Mouse (Mus musculus) A20 (cell line): ENCODE data around the gene Lrrc8d.

Experiments used
- DNase-seq: peaks from one replicate; pipeline ENCODE4 v3.0.0-alpha.2; 2011; ENCODE audit warnings: low read depth, low spot score

Gene Lrrc8d

DNA sequence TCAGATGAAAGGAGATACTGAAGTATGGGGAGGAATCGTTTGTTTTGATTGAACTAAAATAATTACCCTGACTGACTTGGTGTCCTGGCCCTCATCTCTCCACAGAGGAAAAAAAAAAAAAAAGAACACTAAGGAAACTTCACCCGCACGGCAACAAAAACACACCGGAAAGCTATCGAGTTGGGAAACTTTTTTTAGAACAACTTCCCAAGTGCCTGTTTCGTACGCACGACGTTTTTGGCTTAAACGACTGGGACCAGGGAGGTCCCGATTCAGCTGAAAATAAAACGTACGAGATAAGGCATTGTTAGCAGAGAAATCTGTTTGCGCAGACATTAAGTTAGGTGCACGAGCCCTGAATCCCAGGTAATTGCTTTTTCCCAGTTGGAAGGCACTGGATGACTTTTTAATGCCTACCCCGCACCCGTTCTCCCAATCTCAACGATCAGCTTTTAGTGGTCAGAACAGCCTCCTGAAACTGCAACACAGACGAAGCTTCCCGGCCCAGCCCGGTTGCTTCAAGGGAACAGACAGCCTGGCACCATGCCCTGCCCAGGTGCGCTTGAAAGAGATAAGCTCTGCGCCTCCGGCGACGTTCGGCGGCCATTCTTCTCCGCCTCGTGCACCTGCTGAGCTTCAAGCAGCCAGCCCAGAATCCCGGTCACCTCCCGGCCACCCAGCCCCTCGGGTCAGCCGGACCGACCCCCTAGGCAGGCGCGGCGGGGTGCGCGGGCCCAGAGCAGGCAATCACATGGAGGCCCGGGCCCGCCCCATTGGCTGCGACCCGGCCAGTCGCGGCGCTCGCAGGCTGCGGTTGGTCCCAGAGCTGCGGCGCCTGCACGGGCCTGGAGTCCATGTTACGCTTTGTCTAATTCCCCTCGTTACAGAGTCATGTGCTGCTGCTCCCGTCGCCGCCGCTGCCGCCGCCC is at the start of gene Lrrc8d:
Lrrc8d (plus strand) TSS at position 829 of the 929 bp plus-strand sequence.
- DNase-seq: peak; percentile 93

DNA sequence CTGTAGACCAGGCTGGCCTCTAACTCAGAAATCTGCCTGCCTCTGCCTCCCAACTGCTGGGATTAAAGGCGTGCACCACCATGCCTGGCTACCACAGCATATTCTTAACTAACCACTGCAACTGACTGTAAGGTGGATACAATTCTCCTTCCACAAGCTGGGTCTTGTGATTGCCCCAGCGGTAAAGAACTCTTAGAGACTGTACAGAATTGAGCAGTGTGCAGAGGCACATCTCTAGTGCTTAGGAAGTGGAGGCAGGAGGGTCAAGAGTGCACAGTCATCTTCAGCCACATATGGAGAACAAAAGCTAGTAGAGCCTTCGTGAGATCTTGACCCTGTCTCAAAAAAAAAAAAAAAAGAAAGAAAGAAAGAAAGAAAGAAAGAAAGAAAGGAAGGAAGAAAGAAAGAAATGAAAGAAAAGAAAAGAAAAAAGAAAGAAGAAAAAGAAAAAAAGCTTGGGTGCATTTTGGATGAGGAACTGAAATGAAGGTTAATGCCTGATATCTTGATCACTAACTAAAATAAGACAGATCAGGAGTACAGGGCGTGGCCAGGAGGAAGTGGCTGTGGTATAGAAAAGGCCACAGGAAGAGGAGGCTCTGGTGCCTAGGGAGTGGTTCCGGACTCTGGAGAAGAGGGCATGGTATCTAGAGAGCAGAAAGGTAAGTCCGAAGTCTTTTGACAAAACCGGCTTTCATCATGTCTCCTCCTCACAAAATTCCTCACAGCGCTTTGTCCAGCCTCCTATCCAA is 48.9 kb upstream of the Lrrc8d start:
- DNase-seq: no peak

DNA sequence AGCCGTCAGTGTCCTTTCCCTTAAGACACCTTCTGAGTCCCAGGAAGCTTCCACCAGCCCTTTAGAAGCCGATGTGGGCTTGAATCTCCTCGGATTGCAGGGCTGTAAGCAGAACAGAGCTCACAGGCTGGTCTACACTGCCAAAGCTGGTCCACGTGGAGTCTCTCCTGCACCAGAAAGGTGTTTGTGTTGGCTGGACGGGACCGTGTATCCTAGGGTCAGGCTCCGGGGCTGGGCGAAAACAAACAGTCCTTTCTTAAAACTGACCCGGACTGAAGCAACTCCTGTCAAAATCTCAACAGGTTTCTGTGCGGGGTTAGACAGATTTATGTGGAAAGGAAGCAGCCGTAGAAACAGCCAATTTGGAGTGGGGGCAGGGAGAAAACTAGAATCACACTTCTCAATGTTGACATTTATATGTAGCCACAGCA is 48.2 kb upstream of the Lrrc8d start:
- DNase-seq: no peak

GRCm38 (mm10) chr5:105654237-105655063 is 45.3 kb upstream of the Lrrc8d start:
- DNase-seq: peak; percentile 72

DNA sequence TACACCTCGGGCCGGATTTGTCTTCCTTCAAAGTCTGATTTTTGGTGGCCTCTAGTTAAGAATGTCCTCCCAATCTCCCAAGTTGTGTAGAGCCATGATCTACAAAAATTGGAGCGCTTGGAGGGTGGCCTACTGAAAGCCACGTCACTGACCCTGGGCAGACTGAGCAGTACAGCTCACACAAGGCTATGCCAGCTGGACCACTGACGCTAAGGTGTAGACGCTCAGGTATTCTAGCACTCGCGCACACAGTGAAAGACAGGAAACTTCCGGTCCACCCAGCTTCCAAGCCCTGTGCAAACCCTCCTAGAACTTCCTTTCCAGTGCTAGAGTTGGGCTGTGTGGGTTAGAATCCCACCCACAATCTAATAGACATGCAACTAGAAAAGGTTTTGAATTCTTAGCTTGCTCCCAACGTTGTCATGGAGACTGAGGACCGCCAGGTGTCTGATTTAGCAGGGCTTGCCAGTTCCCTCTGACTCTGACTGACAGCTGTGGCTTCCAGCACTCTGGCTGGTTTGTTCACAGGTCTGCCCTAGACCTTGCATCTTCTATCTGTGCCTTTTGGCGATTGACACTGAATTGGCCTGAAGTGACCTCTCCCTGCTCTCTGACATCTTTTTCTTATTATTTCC is 44.6 kb upstream of the Lrrc8d start:
- DNase-seq: peak; percentile 22

DNA sequence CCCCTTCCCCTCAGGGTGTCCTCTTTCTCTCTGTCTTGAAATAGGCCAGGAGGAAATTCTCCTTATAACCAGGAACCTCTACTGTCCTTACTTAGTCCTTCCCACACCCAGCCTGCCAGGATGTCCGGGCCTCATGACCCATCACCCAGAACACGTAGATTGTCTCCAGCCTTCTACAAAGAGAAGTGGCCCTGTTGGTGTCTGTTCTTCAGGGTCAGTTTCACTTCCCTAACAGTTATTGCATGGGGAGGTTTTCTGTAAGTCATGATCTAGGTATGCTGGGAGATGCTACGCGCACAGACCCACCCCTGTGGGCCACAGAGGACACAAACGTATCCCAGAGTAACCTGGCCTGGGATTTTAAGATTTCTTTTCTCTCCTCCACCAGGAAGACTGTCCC is 37.9 kb upstream of the Lrrc8d start:
- peak; percentile 80 for DNase-seq

DNA sequence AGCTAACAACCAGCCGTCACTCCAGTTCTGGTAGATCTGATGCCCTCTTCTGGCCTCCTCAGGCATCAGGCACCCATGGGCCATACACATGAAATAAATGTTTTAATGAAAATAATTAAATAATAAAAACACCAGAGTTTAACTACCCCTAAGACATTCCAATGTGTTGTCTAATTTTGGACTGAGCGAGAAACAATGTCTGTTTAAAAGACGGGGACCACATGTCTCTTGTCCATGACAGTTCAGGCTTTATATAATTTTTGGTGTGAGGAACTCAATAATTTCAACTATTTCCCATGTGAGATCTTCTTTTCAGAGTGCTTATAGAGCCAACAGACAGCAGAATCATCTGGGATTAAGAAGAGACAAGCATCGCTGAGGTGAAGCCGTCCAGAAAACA is 32.8 kb upstream of the Lrrc8d start:
- DNase-seq: no peak

DNA sequence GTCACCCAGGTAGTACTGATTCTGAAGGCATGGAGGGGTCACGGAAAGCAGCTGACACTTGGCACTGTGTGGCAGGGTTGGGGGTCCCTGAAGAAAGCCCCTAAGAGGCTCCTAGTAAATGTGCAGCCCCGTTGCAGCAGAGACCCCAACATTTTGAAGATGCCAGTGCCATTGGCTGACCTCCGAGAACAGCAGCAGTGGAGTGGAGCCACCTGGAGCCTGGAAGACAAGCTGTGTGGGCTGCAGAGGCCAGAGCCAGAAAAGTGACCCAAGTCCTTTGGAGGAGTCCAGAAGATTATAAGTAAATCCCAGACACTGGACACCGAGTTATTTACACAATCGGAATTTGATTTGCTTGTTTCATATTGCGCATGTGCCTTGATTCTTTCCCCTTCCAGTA is 32.4 kb upstream of the Lrrc8d start:
- no peak for DNase-seq

- DNase-seq: no peak
Observed at GRCm38 (mm10) chr5:105669086-105669485, 30.7 kb upstream of the Lrrc8d start.

DNA sequence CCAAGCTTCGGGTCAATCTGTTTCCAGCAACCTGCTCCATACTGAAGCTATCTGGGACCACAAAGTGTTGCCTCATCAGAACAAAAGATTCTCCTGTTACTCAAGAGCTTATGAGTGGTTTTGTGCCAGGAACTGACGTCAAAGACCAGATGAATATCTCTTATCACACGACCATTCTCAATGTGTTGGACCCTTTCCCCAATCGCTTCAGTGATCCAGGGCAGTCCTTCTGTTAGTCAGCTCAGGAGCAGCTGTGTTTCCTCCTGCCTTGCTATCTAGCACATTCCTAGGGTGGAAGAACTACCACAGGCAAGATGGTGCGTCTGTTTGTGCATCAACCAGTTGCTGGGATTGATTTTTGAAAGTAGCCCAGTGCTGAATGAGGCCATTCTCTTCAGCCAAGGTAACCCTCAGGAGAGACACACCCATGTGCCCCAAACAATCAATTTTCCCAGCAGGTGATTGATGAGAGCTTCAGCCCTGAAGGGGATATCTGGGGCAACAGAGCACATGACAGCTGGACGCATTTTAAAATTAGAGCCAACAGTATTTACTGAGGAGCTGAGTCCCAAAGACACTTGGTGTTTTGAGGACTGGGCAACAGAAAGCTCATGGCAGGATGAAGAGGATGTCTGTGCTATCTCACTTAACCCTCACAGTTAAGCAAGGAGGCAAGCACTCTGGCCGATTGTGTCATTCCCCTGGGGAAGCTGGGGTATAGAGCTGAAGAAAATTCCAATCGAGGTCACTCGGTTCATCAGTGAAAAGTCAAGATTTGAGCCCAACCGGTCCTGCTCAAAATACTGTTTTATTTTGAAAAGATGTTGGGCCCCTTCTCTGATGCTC is 30.0 kb upstream of the Lrrc8d start:
- DNase-seq: no peak

DNA sequence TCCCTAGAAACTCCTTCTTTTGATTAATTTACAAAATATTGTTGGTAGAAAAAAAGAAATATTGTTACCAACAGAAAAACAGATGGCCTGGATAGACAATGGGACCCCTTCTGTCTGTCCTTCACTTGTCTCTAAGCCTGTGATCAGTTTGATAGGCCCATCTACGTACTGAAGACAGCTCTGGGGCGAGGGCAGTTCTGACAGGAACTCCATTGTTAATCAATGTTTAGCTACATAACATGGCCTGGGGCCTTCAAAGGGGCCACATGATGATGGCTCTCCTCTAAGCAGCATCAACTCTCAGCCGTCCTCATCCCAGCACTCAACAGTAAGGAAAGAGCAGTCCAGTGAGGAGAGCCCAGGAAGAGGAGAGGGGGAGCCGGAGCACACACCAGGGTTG is 27.4 kb upstream of the Lrrc8d start:
- DNase-seq: no peak

- DNase-seq: no peak
Observed at GRCm38 (mm10) chr5:105675511-105675910, 24.3 kb upstream of the Lrrc8d start.

DNA sequence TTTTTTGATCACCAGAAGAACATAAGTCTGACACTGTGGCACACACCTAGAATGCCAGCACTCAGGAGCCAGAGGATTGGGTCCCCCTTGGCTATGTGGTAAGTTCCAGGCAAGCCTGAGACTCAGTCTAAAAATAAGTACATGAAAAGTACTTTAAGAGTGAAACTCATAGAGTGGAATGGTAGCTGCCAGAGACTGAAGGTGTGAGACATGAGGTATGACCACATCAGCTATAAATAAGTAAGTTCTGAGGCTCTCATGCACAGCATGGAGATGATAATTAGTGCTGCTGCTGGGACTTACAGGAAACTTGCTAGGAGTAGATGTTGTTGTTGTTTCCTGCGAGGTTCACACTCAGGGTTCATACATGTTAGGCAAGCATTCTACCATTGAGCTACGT is 22.7 kb upstream of the Lrrc8d start:
- DNase-seq: no peak

GRCm38 (mm10) chr5:105678243-105678642 is 21.5 kb upstream of the Lrrc8d start:
- DNase-seq: no peak

GRCm38 (mm10) chr5:105679261-105679660 is 20.5 kb upstream of the Lrrc8d start:
- DNase-seq: no peak

GRCm38 (mm10) chr5:105679921-105680843 is 19.6 kb upstream of the Lrrc8d start:
- DNase-seq: peak; percentile 61

- DNase-seq: peak; percentile 86
Observed at GRCm38 (mm10) chr5:105682143-105682611, 17.6 kb upstream of the Lrrc8d start.

GRCm38 (mm10) chr5:105683912-105684350 is 15.8 kb upstream of the Lrrc8d start:
- peak; percentile 96 for DNase-seq
